Mouse (Mus musculus): Measurements from ENCODE around the gene Il20rb. TPM values are rescaled to one million over a fixed set of nuclear protein-coding genes. Genes with fewer than 3 reads are reported as not detected.

The Il20rb gene
- polyA plus RNA-seq, 1 experiment from 2014 or later: 1.4 TPM

GRCm38 (mm10) chr9:100469681-100470080, 16.9 kb downstream of the Il20rb start:
- H3K4me1 ChIP-seq: peaks cover 9% of the 10 kb centered on the region
- WGBS: 93% methylated on average over 3 of the region's 3 CpGs
- H3K4me2 ChIP-seq: no peak overlapping the region
- H3K36me3 ChIP-seq: no peaks in the 10 kb centered on the region
- no peak for ATAC-seq (ENCODE audit: borderline replicate concordance, extremely low read depth, low FRiP score, low TSS enrichment)
- no peak overlapping the region for H3K27ac ChIP-seq
- no peaks in the 10 kb centered on the region for H3K27me3 ChIP-seq
- H3K9me3 ChIP-seq: no peaks in the 10 kb centered on the region
- no peak overlapping the region for H3K4me3 ChIP-seq
- no peak overlapping the region for H3K9ac ChIP-seq

DNA sequence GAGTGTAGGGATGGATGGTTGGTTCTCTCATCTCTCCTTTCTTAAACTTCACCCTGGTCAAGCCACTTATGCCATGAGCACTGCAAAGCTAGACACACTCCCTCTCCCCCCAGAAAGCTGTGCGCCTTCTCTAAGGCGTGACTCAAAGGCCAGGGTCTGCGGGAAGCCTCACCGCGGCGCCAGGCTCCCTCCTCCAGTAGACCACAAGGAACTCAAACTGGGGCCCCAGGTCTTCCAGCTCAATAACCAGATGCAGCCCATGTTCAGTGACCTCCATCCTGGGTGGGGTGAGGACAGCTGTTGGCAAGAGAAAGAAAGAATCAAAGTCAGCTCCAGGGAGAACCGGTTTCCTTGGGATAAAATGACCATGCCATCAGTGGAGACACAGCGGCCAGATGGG, 18.4 kb downstream of the Il20rb start:
- Histone ChIP-seq H3K4me2 (no peak overlapping the region), H3K27ac (no peak overlapping the region), H3K9ac (no peak overlapping the region), H3K9me3 (no peaks in the 10 kb centered on the region), H3K4me1 (peaks cover 9% of the 10 kb centered on the region), H3K36me3 (no peaks in the 10 kb centered on the region), H3K27me3 (no peaks in the 10 kb centered on the region), H3K4me3 (no peak overlapping the region)
- no peak for ATAC-seq (ENCODE audit: borderline replicate concordance, extremely low read depth, low FRiP score, low TSS enrichment)
- WGBS: 95% methylated on average over 8 of the region's 8 CpGs

DNA sequence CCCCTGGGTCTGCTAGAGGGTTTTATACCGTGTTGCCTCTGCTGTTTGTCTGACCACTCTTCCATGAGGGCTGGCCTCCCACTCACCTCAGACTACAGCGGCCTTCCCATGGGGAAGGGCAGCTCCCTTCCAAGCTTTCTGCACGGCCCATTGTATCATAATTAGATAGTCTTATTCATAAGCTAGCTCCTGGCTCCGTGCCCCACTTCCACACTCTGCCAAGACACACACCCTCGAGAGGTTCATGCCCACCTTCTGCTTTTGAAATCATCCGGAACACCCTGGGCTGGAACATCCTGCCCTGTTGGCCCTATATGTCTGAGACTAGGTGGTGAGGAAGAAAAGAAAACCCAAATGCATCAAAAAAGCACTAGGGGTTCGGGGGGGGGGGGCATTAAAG, 18.9 kb downstream of the Il20rb start:
- no peak overlapping the region for H3K4me3 ChIP-seq
- no peak overlapping the region for H3K4me2 ChIP-seq
- H3K27ac ChIP-seq: no peak overlapping the region
- ATAC-seq (ENCODE audit: borderline replicate concordance, extremely low read depth, low FRiP score, low TSS enrichment): no peak
- H3K9ac ChIP-seq: no peak overlapping the region
- no peaks in the 10 kb centered on the region for H3K36me3 ChIP-seq
- no peaks in the 10 kb centered on the region for H3K27me3 ChIP-seq
- 68% methylated on average over 7 of the region's 7 CpGs for WGBS
- H3K4me1 ChIP-seq: peaks cover 9% of the 10 kb centered on the region
- H3K9me3 ChIP-seq: no peaks in the 10 kb centered on the region

DNA sequence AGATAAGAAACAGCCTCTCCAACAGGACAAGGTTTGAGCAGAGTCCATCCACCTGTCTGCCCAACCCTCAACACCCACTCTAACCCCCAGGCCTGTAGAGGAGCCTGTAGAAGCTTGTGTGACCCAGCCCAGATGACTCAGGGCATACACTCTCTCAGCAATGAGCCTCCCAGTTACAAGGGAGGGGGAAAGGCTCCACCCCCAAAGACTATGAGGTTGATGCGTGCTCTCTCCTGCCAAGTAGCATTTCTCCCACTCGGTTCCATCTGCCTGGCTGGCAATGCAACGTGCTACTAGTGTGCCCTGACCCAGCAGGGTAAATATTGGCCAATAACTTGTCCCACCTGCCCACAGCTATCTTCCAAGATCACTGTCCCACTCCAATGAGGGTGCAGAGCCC, 19.8 kb downstream of the Il20rb start:
- no peak overlapping the region for H3K4me2 ChIP-seq
- no peak overlapping the region for H3K27ac ChIP-seq
- H3K27me3 ChIP-seq: no peaks in the 10 kb centered on the region
- no peaks in the 10 kb centered on the region for H3K9me3 ChIP-seq
- H3K9ac ChIP-seq: no peak overlapping the region
- no peak overlapping the region for H3K4me3 ChIP-seq
- WGBS: 57% methylated on average over 3 of the region's 3 CpGs
- peaks cover 14% of the 10 kb centered on the region for H3K4me1 ChIP-seq
- no peak for ATAC-seq (ENCODE audit: borderline replicate concordance, extremely low read depth, low FRiP score, low TSS enrichment)
- no peaks in the 10 kb centered on the region for H3K36me3 ChIP-seq

- Histone ChIP-seq H3K27me3 (no peaks in the 10 kb centered on the region), H3K27ac (no peak overlapping the region), H3K9me3 (no peaks in the 10 kb centered on the region), H3K9ac (no peak overlapping the region), H3K36me3 (no peaks in the 10 kb centered on the region), H3K4me3 (no peak overlapping the region), H3K4me2 (no peak overlapping the region), H3K4me1 (peaks cover 10% of the 10 kb centered on the region)
- 92% methylated on average over 9 of the region's 9 CpGs for WGBS
- no peak for ATAC-seq (ENCODE audit: borderline replicate concordance, extremely low read depth, low FRiP score, low TSS enrichment)
These were observed 20.6 kb downstream of the Il20rb start for GRCm38 (mm10) chr9:100465988-100466387.

DNA sequence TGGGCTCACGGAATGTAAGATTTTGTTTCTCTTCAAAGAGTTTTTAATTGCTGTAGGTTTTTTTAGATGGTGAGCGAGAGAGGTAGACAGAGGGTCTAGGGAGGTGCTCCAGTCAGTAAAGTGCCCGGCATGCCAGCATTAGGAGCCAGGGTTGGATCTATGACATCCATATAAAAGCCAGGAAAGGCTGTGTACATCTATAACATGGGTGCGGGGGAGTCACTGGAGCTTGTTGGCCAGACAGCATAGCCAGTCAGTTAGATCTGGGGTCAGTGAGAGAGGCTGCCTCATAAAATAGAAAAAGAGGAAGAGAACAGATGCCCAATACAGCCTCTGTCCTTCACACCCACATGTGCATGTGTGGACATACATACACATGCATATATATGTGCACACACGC, 21.2 kb downstream of the Il20rb start:
- H3K27ac ChIP-seq: no peak overlapping the region
- WGBS: 93% methylated on average over 5 of the region's 5 CpGs
- no peak for ATAC-seq (ENCODE audit: borderline replicate concordance, extremely low read depth, low FRiP score, low TSS enrichment)

DNA sequence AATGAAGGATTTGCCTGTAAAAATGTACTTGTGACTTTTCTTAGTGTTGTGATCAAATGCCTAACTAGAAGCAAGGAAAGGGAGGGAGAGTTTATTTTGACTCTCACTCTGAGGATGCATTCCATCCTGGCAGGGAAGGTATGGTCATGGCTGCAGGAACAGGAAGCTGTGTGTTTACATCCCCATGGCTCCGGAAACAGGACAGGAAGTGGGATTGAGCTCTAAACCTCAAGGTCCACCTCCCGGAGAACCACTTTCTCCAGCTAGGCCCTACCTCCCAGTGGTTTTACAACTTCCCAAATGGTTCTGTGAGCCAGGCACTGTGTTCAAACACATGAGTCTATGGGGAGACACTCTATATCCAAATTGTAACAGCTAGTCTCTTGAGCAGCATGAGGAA, 22.8 kb downstream of the Il20rb start:
- H3K4me3 ChIP-seq: no peak overlapping the region
- H3K9me3 ChIP-seq: no peaks in the 10 kb centered on the region
- H3K4me2 ChIP-seq: no peak overlapping the region
- WGBS: 53% methylated on average over 2 of the region's 2 CpGs
- ATAC-seq (ENCODE audit: borderline replicate concordance, extremely low read depth, low FRiP score, low TSS enrichment): no peak
- H3K27me3 ChIP-seq: no peaks in the 10 kb centered on the region
- peaks cover 7% of the 10 kb centered on the region; the same call in 1 of the 2 replicates for H3K4me1 ChIP-seq
- H3K36me3 ChIP-seq: no peaks in the 10 kb centered on the region
- H3K27ac ChIP-seq: no peak overlapping the region
- no peak overlapping the region for H3K9ac ChIP-seq

More for the DNA sequence above, 21.2 kb downstream of the Il20rb start:
- H3K4me3 ChIP-seq: no peak overlapping the region
- no peaks in the 10 kb centered on the region for H3K36me3 ChIP-seq
- no peaks in the 10 kb centered on the region for H3K9me3 ChIP-seq
- no peak overlapping the region for H3K9ac ChIP-seq
- H3K27me3 ChIP-seq: no peaks in the 10 kb centered on the region
- peaks cover 7% of the 10 kb centered on the region; the same call in 1 of the 2 replicates for H3K4me1 ChIP-seq
- H3K4me2 ChIP-seq: no peak overlapping the region

- Histone ChIP-seq H3K4me2 (no peak overlapping the region), H3K36me3 (no peaks in the 10 kb centered on the region), H3K4me3 (no peak overlapping the region), H3K27me3 (no peaks in the 10 kb centered on the region), H3K9ac (no peak overlapping the region), H3K9me3 (no peaks in the 10 kb centered on the region), H3K27ac (0 out of 2 replicates have a peak overlapping the region, but pooled peaks have one; percentile 15), H3K4me1 (peaks cover 7% of the 10 kb centered on the region; the same call in 1 of the 2 replicates)
- 84% methylated on average over 4 of the region's 4 CpGs for WGBS
- no peak for ATAC-seq (ENCODE audit: borderline replicate concordance, extremely low read depth, low FRiP score, low TSS enrichment)
These were observed 24.5 kb downstream of the Il20rb start for GRCm38 (mm10) chr9:100462098-100462497.

- Histone ChIP-seq H3K4me3 (no peak overlapping the region), H3K4me2 (no peak overlapping the region), H3K4me1 (peaks cover 7% of the 10 kb centered on the region; the same call in 1 of the 2 replicates), H3K9ac (no peak overlapping the region), H3K9me3 (no peaks in the 10 kb centered on the region), H3K27me3 (no peaks in the 10 kb centered on the region), H3K27ac (0 out of 2 replicates have a peak overlapping the region, but pooled peaks have one; percentile 15), H3K36me3 (no peaks in the 10 kb centered on the region)
- no peak for ATAC-seq (ENCODE audit: borderline replicate concordance, extremely low read depth, low FRiP score, low TSS enrichment)
- 74% methylated on average over 9 of the region's 9 CpGs for WGBS
These were observed 24.9 kb downstream of the Il20rb start for GRCm38 (mm10) chr9:100461671-100462070.

- Histone ChIP-seq H3K9me3 (no peaks in the 10 kb centered on the region), H3K27me3 (no peaks in the 10 kb centered on the region), H3K9ac (no peak overlapping the region), H3K4me1 (peaks cover 9% of the 10 kb centered on the region; the same call in 1 of the 2 replicates), H3K4me3 (no peak overlapping the region), H3K36me3 (no peaks in the 10 kb centered on the region), H3K27ac (no peak overlapping the region), H3K4me2 (no peak overlapping the region)
- WGBS: 92% methylated on average over 9 of the region's 9 CpGs
- ATAC-seq (ENCODE audit: borderline replicate concordance, extremely low read depth, low FRiP score, low TSS enrichment): no peak
These were observed 26.4 kb downstream of the Il20rb start for GRCm38 (mm10) chr9:100460203-100460602.

GRCm38 (mm10) chr9:100457971-100458681, 28.5 kb downstream of the Il20rb start:
- Histone ChIP-seq H3K4me2 (no peak overlapping the region), H3K4me3 (no peak overlapping the region), H3K27me3 (no peaks in the 10 kb centered on the region), H3K36me3 (no peaks in the 10 kb centered on the region), H3K9me3 (no peaks in the 10 kb centered on the region), H3K4me1 (peaks cover 18% of the 10 kb centered on the region; the same call in 1 of the 2 replicates), H3K27ac (no peak overlapping the region), H3K9ac (no peak overlapping the region)
- WGBS: 78% methylated on average over 17 of the region's 17 CpGs
- no peak for ATAC-seq (ENCODE audit: borderline replicate concordance, extremely low read depth, low FRiP score, low TSS enrichment)

GRCm38 (mm10) chr9:100454664-100454993, 32.0 kb downstream of the Il20rb start:
- H3K4me3 ChIP-seq: peak overlapping the region; percentile 47
- no peak; the same call in 1 of the 2 replicates for ATAC-seq (ENCODE audit: borderline replicate concordance, extremely low read depth, low FRiP score, low TSS enrichment)
- peak overlapping the region; percentile 83 for H3K4me2 ChIP-seq
- H3K9ac ChIP-seq: peak overlapping the region; percentile 42
- H3K27ac ChIP-seq: no peak overlapping the region
- no peaks in the 10 kb centered on the region for H3K27me3 ChIP-seq
- no peaks in the 10 kb centered on the region for H3K36me3 ChIP-seq
- no peaks in the 10 kb centered on the region for H3K9me3 ChIP-seq
- 7% methylated on average over 9 of the region's 9 CpGs for WGBS
- H3K4me1 ChIP-seq: peaks cover 22% of the 10 kb centered on the region
